Mouse (Mus musculus) right cerebral cortex, adult 2 months (tissue): Measurements from ENCODE around the gene Rhoh.

Experiments
- DNase-seq, 2 experiments: peaks; one replicate each; pipeline ENCODE4 v3.0.0; 2021 to 2022; ENCODE audit warnings: low spot score in 2 of 2

The Rhoh gene

GRCm38 (mm10) chr5:65929162-65929561, 68.1 kb downstream of the Rhoh start:
- no peak for DNase-seq

GRCm38 (mm10) chr5:65930171-65930570, 69.2 kb downstream of the Rhoh start:
- DNase-seq: no peak

DNA sequence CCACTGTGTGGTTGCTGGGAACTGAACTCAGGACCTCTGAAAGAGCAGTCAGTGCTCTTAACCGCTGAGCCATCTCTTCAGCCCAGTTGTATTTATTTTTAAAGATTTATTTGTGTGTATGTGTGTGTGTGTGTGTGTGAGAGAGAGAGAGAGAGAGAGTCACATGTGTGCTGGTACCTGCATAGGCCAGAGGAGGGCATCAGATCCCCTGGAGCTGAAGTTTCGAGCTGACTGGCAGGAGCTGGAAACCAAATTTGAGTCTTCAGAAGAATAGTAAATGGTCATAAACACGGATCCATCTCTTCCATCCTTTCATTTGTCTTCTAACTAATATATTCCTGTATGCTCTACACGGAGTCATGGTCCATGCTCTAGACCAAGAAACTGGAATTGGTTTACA, 72.2 kb downstream of the Rhoh start:
- no peak for DNase-seq

DNA sequence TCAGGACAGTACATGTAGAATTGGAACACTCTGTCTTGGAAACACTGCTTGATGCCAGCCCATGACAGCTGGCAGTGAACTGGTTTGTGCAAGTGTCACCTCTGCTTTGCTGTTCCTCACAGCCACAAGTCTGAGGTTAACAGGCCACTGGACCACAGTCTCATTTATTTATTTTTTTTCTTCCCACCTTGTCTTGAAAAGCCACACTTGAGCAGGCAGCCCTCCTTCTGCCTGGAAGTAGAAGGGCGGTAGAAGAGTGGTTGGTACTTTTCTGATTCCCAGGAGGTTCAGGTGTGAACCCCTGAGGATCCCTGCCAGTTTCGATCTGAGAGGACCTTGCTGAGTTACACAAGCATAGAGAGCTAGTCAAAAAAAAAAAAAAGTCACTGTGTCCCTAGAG, 72.8 kb downstream of the Rhoh start:
- no peak for DNase-seq

- DNase-seq: no peak
Measured at GRCm38 (mm10) chr5:65934783-65935182, 73.8 kb downstream of the Rhoh start, which contains the start of gene Chrna9. Gene Chrna9 (plus strand): TSS chr5:65934921.

DNA sequence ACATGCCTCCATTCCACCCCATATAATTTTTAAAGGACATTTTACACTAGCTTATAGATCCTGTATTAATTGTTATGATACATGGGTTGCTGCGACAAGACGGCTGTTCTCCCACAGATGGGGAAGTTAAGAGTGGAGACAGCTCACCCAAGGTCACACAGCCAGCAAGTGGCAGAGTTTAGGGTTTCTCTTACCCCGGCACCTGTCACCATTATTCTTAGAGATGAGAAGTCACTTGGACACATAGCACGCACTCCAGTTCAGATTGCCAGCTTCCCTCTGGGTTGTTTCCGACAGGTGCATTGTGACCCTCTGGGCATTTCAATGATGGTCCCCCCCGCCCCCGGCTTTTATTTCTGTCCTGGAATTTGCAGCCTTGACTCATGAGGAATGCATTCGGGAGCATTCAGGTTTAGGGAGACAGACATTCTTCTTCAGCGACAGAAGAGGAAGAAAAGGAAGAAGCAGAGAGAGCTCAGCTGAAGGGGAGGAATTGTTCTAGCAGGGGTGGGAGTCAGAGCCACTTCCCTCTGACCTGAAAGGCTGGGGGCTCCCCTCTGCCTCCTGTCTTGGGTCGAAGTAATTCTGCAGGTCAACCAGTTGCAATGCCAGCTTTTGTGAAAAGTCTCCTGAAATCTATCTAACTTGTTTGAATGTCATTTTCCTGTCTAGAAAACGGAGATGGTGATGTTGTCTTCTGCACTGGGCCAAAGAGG, 76.2 kb downstream of the Rhoh start:
- no peak for DNase-seq

DNA sequence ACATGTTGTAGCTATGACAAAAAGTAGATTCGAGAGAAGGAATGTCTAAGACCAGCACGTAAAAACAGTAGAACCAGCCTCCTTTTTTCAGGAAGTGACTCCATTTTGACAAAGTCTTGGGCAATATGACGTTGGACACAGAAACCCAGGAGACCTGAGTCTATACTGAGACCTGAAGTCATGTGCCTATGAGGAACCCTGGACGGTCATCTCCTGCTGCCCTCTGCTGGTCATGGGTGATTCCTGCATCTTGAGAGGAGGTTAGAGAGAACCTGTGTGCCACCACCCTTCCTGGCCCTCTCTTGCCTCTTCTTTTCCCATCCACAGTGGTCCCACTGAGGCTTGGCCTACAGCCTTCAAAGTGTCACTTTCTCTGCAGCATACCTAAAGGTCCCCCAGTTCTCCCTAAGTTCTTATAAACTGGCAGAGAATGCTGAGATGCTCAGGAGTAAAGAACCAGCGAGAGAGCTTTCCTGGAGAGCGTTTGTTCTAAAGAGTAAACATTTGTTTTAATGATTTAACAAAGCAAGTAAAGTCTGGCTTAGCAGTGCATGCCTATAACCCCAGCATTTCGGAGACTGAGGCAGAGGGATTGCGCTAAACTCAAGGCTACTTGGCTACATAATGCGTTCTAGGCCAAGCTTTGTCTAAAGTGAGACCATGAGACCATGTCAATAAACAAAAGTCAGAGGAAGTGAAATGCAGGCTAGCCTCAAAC, 77.1 kb downstream of the Rhoh start:
- DNase-seq: peak; percentile 86 to 89

- no peak for DNase-seq
Measured at GRCm38 (mm10) chr5:65941145-65941544, 80.1 kb downstream of the Rhoh start.
